7 mouse cellular contexts compared by ENCODE assay signal in genomic region chr5:7965281-7965680, GRCm38 (mm10). TPM values are rescaled to one million over a fixed set of nuclear protein-coding genes. Genes with fewer than 3 reads are reported as not detected.
DNase-seq lines count a peak whose midpoint lies in the region; ATAC-seq lines count a peak whose summit lies in the region.

No protein-coding gene starts in this region.

- H3K4me1 ChIP-seq in midbrain, embryonic 14.5 days (ENCODE audit: control insufficient read depth, insufficient read depth, low read length), result 0 out of 2 replicates have a peak, but pooled peaks cover under 1% of the 10 kb centered on the region
- peaks cover 2% of the 10 kb centered on the region for H3K4me1 ChIP-seq in midbrain, embryonic 15.5 days

- intact Hi-C loops in heart, postnatal 14 days (cut with DNase I), result loop anchor here (5.0 kb wide), 1 partner anchor 43 kb away; no protein-coding TSS in a partner anchor
- intact Hi-C loops in left cerebral cortex, postnatal 14 days (cut with DNase I), result no loop called here

- no peaks in the 10 kb centered on the region for H3K9me3 ChIP-seq in midbrain, embryonic 14.5 days (ENCODE audit: control insufficient read depth, low read length)
- no peaks in the 10 kb centered on the region for H3K9me3 ChIP-seq in midbrain, embryonic 15.5 days

- no peak for ATAC-seq in midbrain, embryonic 14.5 days (ENCODE audit: low FRiP score, low TSS enrichment)
- no peak for ATAC-seq in midbrain, embryonic 15.5 days (replicated peaks)

- 36% methylated on average over 3 of the region's 3 CpGs for WGBS in midbrain, embryonic 14.5 days
- 38% methylated on average over 3 of the region's 3 CpGs for WGBS in midbrain, embryonic 15.5 days

- H3K9ac ChIP-seq in midbrain, embryonic 14.5 days (replicated peaks; ENCODE audit: low read length), result no peak overlapping the region
- no peak overlapping the region for H3K9ac ChIP-seq in midbrain, embryonic 15.5 days

- no peaks in the 10 kb centered on the region for H3K27me3 ChIP-seq in midbrain, embryonic 14.5 days (ENCODE audit: control insufficient read depth, insufficient read depth, low read length)
- H3K27me3 ChIP-seq in midbrain, embryonic 15.5 days (replicated peaks), result no peaks in the 10 kb centered on the region

- H3K4me3 ChIP-seq in midbrain, embryonic 14.5 days (replicated peaks; ENCODE audit: low read depth, low read length), result no peak overlapping the region
- H3K4me3 ChIP-seq in midbrain, embryonic 15.5 days, result no peak overlapping the region

- peak; percentile 78 for DNase-seq in midbrain, embryonic 14.5 days
- peak; percentile 71 for DNase-seq in adipocyte (ENCODE audit: low spot score)
- DNase-seq in cerebellum, adult 9-11 months, result peak; percentile 25
- peak; percentile 41 to 62 for DNase-seq in heart, postnatal 14 days
- DNase-seq in left cerebral cortex, postnatal 14 days (ENCODE audit: low spot score in 2 of 2), result peak; percentile 23 to 63
- peak; percentile 4 for DNase-seq in retina, postnatal 7 days (ENCODE audit: low read depth, low spot score)

- H3K4me2 ChIP-seq in midbrain, embryonic 14.5 days (ENCODE audit: low read length), result no peak overlapping the region
- H3K4me2 ChIP-seq in midbrain, embryonic 15.5 days, result no peak overlapping the region

- no peak overlapping the region for H3K27ac ChIP-seq in midbrain, embryonic 14.5 days (replicated peaks; ENCODE audit: low read depth, low read length)
- H3K27ac ChIP-seq in midbrain, embryonic 15.5 days, result no peak overlapping the region

- no peaks in the 10 kb centered on the region for H3K36me3 ChIP-seq in midbrain, embryonic 14.5 days (ENCODE audit: control insufficient read depth, insufficient read depth, low read length)
- no peaks in the 10 kb centered on the region for H3K36me3 ChIP-seq in midbrain, embryonic 15.5 days (replicated peaks)

RNA-seq across cellular contexts. Expression of gene Steap4, which starts 5.0 kb away (rescaled TPM):
- not detected in 2 replicates for polyA plus RNA-seq in midbrain, embryonic 14.5 days (2014; fragmentation: Nextera tagmentation; extraction: Ambion mirVana)
- 0.06 TPM in 1 of 2 replicates, not detected in the other for polyA plus RNA-seq in midbrain, embryonic 15.5 days (2015; fragmentation: Nextera tagmentation; extraction: Ambion mirVana)
- total RNA-seq in heart, postnatal 14 days (2021), result 10 to 100 TPM; 32.7 to 35.9 TPM
- total RNA-seq in left cerebral cortex, postnatal 14 days (2021), result under 1 TPM; 0.30 to 0.42 TPM

Comparison
In these comparisons a context has a peak if more than half of its experiments do, and no peak if none do; other contexts are left out.
1. DNase-seq: peak in every context shown above with its lines; median percentile 78 in midbrain, embryonic 14.5 days; 71 in adipocyte; 52 in heart, postnatal 14 days; 43 in left cerebral cortex, postnatal 14 days; 25 in cerebellum, adult 9-11 months; 4 in retina, postnatal 7 days.
2. RNA of gene Steap4, which starts 5.0 kb away (total RNA-seq): 32.7 to 35.9 TPM in heart, postnatal 14 days; 0.30 to 0.42 TPM in left cerebral cortex, postnatal 14 days; every median in the first group is over 10 times any median in the second.